Mouse (Mus musculus) hindbrain, postnatal 0 days (tissue): ENCODE measurements around the gene Grap. TPM values are rescaled to one million over a fixed set of nuclear protein-coding genes. Genes with fewer than 3 reads are reported as not detected.

ENCODE experiments used
- ATAC-seq: fragments of 200-750 bp; cut with Nextera tagmentation; 2 replicates; pipeline ENCODE4 v1.8.0; 2017; ENCODE audit warnings: mild to moderate bottlenecking, moderate TSS enrichment, moderate library complexity
- DNase-seq: peaks from one replicate; pipeline ENCODE4 v3.0.0-alpha.2; 2015; ENCODE audit warnings: low spot score
- H3K27ac ChIP-seq: fragments of 300-500 bp; sonication (generic); 2 replicates; pipeline ENCODE4 v1.5.1; 2014; ENCODE audit warnings: mild to moderate bottlenecking
- H3K27me3 ChIP-seq: fragments of 300-500 bp; sonication (generic); 2 replicates; pipeline ENCODE4 v1.6.1; 2014; ENCODE audit warnings: low read length, mixed read lengths; ENCODE audit not compliant: insufficient read depth
- H3K36me3 ChIP-seq: fragments of 300-500 bp; sonication (generic); 2 replicates; pipeline ENCODE4 v1.6.1; 2014; ENCODE audit warnings: low read length, mixed read lengths; ENCODE audit not compliant: insufficient read depth
- H3K4me1 ChIP-seq: fragments of 300-500 bp; sonication (generic); 2 replicates; pipeline ENCODE4 v1.6.1; 2014; ENCODE audit warnings: antibody characterized with exemption, low read length, mixed read lengths; ENCODE audit not compliant: insufficient read depth
- H3K4me2 ChIP-seq: fragments of 300-500 bp; sonication (generic); 2 replicates; pipeline ENCODE4 v1.6.1; 2014; ENCODE audit warnings: low read depth, mild to moderate bottlenecking, low read length, moderate library complexity, mixed read lengths
- H3K4me3 ChIP-seq: fragments of 300-500 bp; sonication (generic); 2 replicates; pipeline ENCODE4 v1.5.1; 2014; ENCODE audit warnings: low read length
- H3K9ac ChIP-seq: fragments of 300-500 bp; sonication (generic); replicated peaks from 2 replicates; pipeline ENCODE4 v1.6.1; 2014; ENCODE audit warnings: mild to moderate bottlenecking, low read length, moderate library complexity, mixed read lengths
- H3K9me3 ChIP-seq: fragments of 300-500 bp; sonication (generic); 2 replicates; pipeline ENCODE4 v1.6.1; 2016; ENCODE audit warnings: low read length, mixed read lengths
- CTCF ChIP-seq: IDR thresholded peaks from 2 replicates; pipeline ENCODE4 v1.5.1; 2016; ENCODE audit warnings: antibody characterized with exemption, control low read depth, low read depth
- WGBS: fragments of 180-500 bp; shearing (Covaris S2); extraction: QIAGEN DNeasy Blood & Tissue Kit; methylation state at CpG from one replicate; pipeline ENCODE4 v1.1.7; 2014; 5-methylcytosine and 5-hydroxymethylcytosine counted together
- polyA plus RNA-seq: library from polyadenylated mRNA; unstranded; fragments of >200 nt; fragmentation: Nextera tagmentation; extraction: Ambion mirVana; gene quantifications from 2 replicates; pipeline ENCODE4 v1.2.1, GENCODE M21; 2015
- total RNA-seq: library from RNA; depleted of rRNA; stranded (reverse); fragments of >200 nt; gene quantifications from 2 replicates; pipeline ENCODE4 v1.2.3, GENCODE M21; 2014; rRNA removed

The Grap gene
- total and polyA plus RNA-seq, 2 experiments from 2014 or later: 7.4 to 7.7 TPM

GRCm38 (mm10) chr11:61719826-61720225, 66.8 kb downstream of the Grap start:
- ATAC-seq: no peak
- Histone ChIP-seq H3K4me1 (no peaks in the 10 kb centered on the region), H3K36me3 (no peaks in the 10 kb centered on the region), H3K9ac (no peak overlapping the region), H3K4me2 (no peak overlapping the region), H3K4me3 (no peak overlapping the region), H3K9me3 (no peaks in the 10 kb centered on the region), H3K27me3 (no peaks in the 10 kb centered on the region), H3K27ac (no peak overlapping the region)
- no peak for TF ChIP-seq CTCF
- no peak for DNase-seq
- WGBS: 60% methylated on average over 8 of the region's 8 CpGs

GRCm38 (mm10) chr11:61720636-61721035, 67.6 kb downstream of the Grap start, which contains the start of gene Slc5a10:
TSS of gene Slc5a10 (minus strand) at chr11:61720826.
- no peaks in the 10 kb centered on the region for H3K36me3 ChIP-seq
- ATAC-seq (no peak), DNase-seq (no peak)
- no peak within 1 kb of the TSS for H3K9ac ChIP-seq
- H3K4me1 ChIP-seq: no peaks in the 10 kb centered on the region
- H3K27me3 ChIP-seq: no peaks in the 10 kb centered on the region
- 83% methylated on average over 3 of the region's 3 CpGs for WGBS
- no peak within 1 kb of the TSS for H3K27ac ChIP-seq
- no peak within 1 kb of the TSS for H3K4me2 ChIP-seq
- TF ChIP-seq CTCF: no peak
- H3K4me3 ChIP-seq: no peak within 1 kb of the TSS
- H3K9me3 ChIP-seq: no peaks in the 10 kb centered on the region

DNA sequence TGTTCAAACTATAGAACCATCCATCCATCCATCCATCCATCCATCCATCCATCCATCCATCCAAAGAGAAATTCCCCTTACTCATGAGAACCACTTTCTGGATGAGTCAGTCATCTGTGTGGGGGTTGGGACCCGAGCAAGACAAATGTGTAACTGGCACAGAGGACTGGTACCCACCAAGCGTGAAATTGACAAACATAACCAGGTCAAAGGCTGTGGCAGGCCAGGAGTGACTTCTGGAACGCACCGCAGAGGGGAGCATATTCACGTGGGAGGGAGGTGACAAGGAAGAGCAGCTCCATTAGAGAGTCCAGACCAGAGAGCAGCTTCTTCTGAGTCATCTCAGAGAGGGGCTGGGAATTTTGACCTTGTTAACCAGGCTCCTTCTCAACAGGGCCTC, 69.0 kb downstream of the Grap start:
- no peak overlapping the region for H3K9ac ChIP-seq
- no peaks in the 10 kb centered on the region for H3K27me3 ChIP-seq
- no peaks in the 10 kb centered on the region for H3K9me3 ChIP-seq
- ATAC-seq: no peak
- no peak for TF ChIP-seq CTCF
- no peak overlapping the region for H3K27ac ChIP-seq
- 59% methylated on average over 5 of the region's 5 CpGs for WGBS
- no peaks in the 10 kb centered on the region for H3K4me1 ChIP-seq
- 0 out of 2 replicates have a peak, but pooled peaks cover 2% of the 10 kb centered on the region for H3K36me3 ChIP-seq
- DNase-seq: no peak
- no peak overlapping the region for H3K4me3 ChIP-seq
- no peak overlapping the region for H3K4me2 ChIP-seq

Other genes starting within 250 kb of the Grap start
- gene Rnf112, start 199.1 kb upstream of the Grap start, total RNA-seq: 74.3 and 74.9 TPM in 2 replicates
- 22.0 and 23.8 TPM in 2 replicates for gene Rnf112, start 199.1 kb upstream of the Grap start, polyA plus RNA-seq
- 42.1 and 68.1 TPM in 2 replicates for gene Mfap4, start 167.8 kb upstream of the Grap start, total RNA-seq
- gene Mfap4, start 167.8 kb upstream of the Grap start, polyA plus RNA-seq: 38.7 and 43.3 TPM in 2 replicates
- gene Mapk7, start 158.9 kb upstream of the Grap start, total RNA-seq: 50.5 and 58.8 TPM in 2 replicates
- gene Mapk7, start 158.9 kb upstream of the Grap start, polyA plus RNA-seq: 43.1 TPM in 2 replicates
- 22.8 and 33.9 TPM in 2 replicates for gene B9d1, start 148.1 kb upstream of the Grap start, total RNA-seq
- 26.2 and 29.7 TPM in 2 replicates for gene B9d1, start 148.1 kb upstream of the Grap start, polyA plus RNA-seq
- 76.4 and 84.2 TPM in 2 replicates for gene Epn2, start 73.6 kb upstream of the Grap start, total RNA-seq
- gene Epn2, start 73.6 kb upstream of the Grap start, polyA plus RNA-seq: 56.1 and 59.9 TPM in 2 replicates
- 0.11 and 0.21 TPM in 2 replicates for gene Fam83g, start 30.8 kb downstream of the Grap start, total RNA-seq
- gene Fam83g, start 30.8 kb downstream of the Grap start, polyA plus RNA-seq: 0.10 TPM in 2 replicates
- 0.21 TPM in 1 of 2 replicates, not detected in the other for gene Slc5a10, start 67.6 kb downstream of the Grap start, total RNA-seq
- gene Slc5a10, start 67.6 kb downstream of the Grap start, polyA plus RNA-seq: 0.19 and 0.20 TPM in 2 replicates
- 42.7 and 46.2 TPM in 2 replicates for gene Prpsap2, start 108.8 kb downstream of the Grap start, total RNA-seq
- gene Prpsap2, start 108.8 kb downstream of the Grap start, polyA plus RNA-seq: 40.7 and 45.6 TPM in 2 replicates
- gene Ulk2, start 201.8 kb downstream of the Grap start, total RNA-seq: 111 and 127 TPM in 2 replicates
- gene Ulk2, start 201.8 kb downstream of the Grap start, polyA plus RNA-seq: 29.3 and 30.4 TPM in 2 replicates